Mouse (Mus musculus) liver, adult 2 months (tissue): Measurements from ENCODE around the gene Stk24. TPM values are rescaled to one million over a fixed set of nuclear protein-coding genes. Genes with fewer than 3 reads are reported as not detected.

Experiments used
- DNase-seq: peaks from one replicate; pipeline ENCODE4 v3.0.0-alpha.2; 2011; ENCODE audit warnings: low read depth, low spot score; ENCODE audit errors: extremely low read depth
- H3K27ac ChIP-seq: fragments of 200-500 bp; replicated peaks from 2 replicates; pipeline ENCODE4 v1.5.1; 2012; ENCODE audit warnings: low read depth, mild to moderate bottlenecking, control low read depth, inconsistent platforms, low read length; ENCODE audit not compliant: insufficient read depth
- H3K27me3 ChIP-seq: fragments of 200-500 bp; 2 replicates; pipeline ENCODE4 v1.6.1; 2012; ENCODE audit warnings: mild to moderate bottlenecking, moderate library complexity, low read length, inconsistent platforms; ENCODE audit not compliant: control insufficient read depth, insufficient read depth
- H3K36me3 ChIP-seq: fragments of 200-500 bp; 2 replicates; pipeline ENCODE4 v1.6.1; 2012; ENCODE audit warnings: low read length, inconsistent platforms; ENCODE audit not compliant: control insufficient read depth, insufficient read depth
- H3K4me1 ChIP-seq: fragments of 200-500 bp; 2 replicates; pipeline ENCODE4 v1.6.1; 2011; ENCODE audit warnings: low read length; ENCODE audit not compliant: control insufficient read depth, insufficient read depth
- H3K4me3 ChIP-seq: fragments of 200-500 bp; 2 replicates; pipeline ENCODE4 v1.5.1; 2011; ENCODE audit warnings: low read depth, mild to moderate bottlenecking, control low read depth, low read length, moderate library complexity; ENCODE audit not compliant: insufficient read depth
- H3K79me2 ChIP-seq: fragments of 200-500 bp; 2 replicates; pipeline ENCODE4 v1.6.1; 2012; ENCODE audit warnings: inconsistent platforms, mild to moderate bottlenecking, low read length, moderate library complexity; ENCODE audit not compliant: control insufficient read depth, insufficient read depth
- H3K9ac ChIP-seq: fragments of 200-500 bp; 2 replicates; pipeline ENCODE4 v1.6.1; 2012; ENCODE audit warnings: low read depth, mild to moderate bottlenecking, control low read depth, inconsistent platforms, low read length
- CTCF ChIP-seq: fragments of 200-500 bp; IDR thresholded peaks from 2 replicates; pipeline ENCODE4 v1.5.1; 2011; ENCODE audit warnings: low read depth, low read length, control low read depth
- POLR2A ChIP-seq: fragments of 200-500 bp; IDR thresholded peaks from 2 replicates; pipeline ENCODE4 v1.6.1; 2011; ENCODE audit warnings: low read length, control low read depth; ENCODE audit not compliant: insufficient read depth; ENCODE audit errors: extremely low read depth
- WGBS: fragments of 180-500 bp; shearing (Covaris S2); methylation state at CpG from one replicate; pipeline ENCODE4 v1.1.7; 2018; 5-methylcytosine and 5-hydroxymethylcytosine counted together
- polyA plus RNA-seq: library from polyadenylated mRNA; depleted of rRNA; stranded (reverse); fragments of >200 nt; gene quantifications from 2 replicates; pipeline ENCODE4 v1.2.3, GENCODE M21; 2012
- total RNA-seq: library from RNA; depleted of rRNA; stranded (reverse); fragments of >200 nt; gene quantifications from 2 replicates; pipeline ENCODE4 v1.2.3, GENCODE M21; 2014

The Stk24 gene
- total and polyA plus RNA-seq, 2 experiments = 9.3 to 10.1 TPM

GRCm38 (mm10) chr14:121324521-121325330, 55.1 kb downstream of the Stk24 start:
- TF ChIP-seq CTCF = no peak
- no peak overlapping the region for H3K4me3 ChIP-seq
- no peak overlapping the region for H3K27ac ChIP-seq
- no peaks in the 10 kb centered on the region for H3K27me3 ChIP-seq
- H3K79me2 ChIP-seq = peaks cover 79% of the 10 kb centered on the region
- no peaks in the 10 kb centered on the region for H3K36me3 ChIP-seq
- peaks cover 8% of the 10 kb centered on the region for H3K4me1 ChIP-seq
- WGBS = 91% methylated on average over 17 of the region's 17 CpGs
- DNase-seq = no peak
- no peak overlapping the region for H3K9ac ChIP-seq

DNA sequence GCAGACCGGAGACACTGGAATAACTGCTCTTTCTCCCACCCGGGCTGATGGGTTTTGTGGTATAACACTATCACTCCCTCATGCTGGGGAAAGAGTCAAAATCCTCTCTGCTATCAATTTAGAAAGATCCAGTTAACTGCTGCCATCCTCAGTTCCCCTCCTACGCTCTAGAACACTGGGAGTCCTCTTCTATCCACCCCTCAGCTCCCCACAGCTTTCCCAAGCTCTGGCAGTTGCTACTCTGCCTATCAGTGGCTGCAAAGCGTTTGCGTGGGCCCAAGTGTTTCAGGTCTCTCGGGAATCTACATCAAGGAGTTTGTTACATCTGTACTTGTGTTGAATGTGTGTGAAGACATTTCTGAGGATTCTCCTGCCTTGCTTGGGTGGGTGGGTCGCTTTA, 57.2 kb downstream of the Stk24 start:
- TF ChIP-seq CTCF (no peak), POLR2A (no peak)
- no peaks in the 10 kb centered on the region for H3K27me3 ChIP-seq
- peaks cover 8% of the 10 kb centered on the region for H3K4me1 ChIP-seq
- H3K9ac ChIP-seq = no peak overlapping the region
- no peak overlapping the region for H3K4me3 ChIP-seq
- H3K79me2 ChIP-seq = peaks cover 68% of the 10 kb centered on the region
- no peak for DNase-seq
- H3K36me3 ChIP-seq = no peaks in the 10 kb centered on the region
- WGBS = 87% methylated on average over 7 of the region's 7 CpGs
- H3K27ac ChIP-seq = no peak overlapping the region

- 97% methylated on average over 5 of the region's 5 CpGs for WGBS
- H3K9ac ChIP-seq = no peak overlapping the region
- no peak overlapping the region for H3K27ac ChIP-seq
- TF ChIP-seq CTCF (no peak), POLR2A (no peak)
- no peak overlapping the region for H3K4me3 ChIP-seq
- peaks cover 8% of the 10 kb centered on the region for H3K4me1 ChIP-seq
- no peaks in the 10 kb centered on the region for H3K27me3 ChIP-seq
- H3K79me2 ChIP-seq = peaks cover 66% of the 10 kb centered on the region
- H3K36me3 ChIP-seq = no peaks in the 10 kb centered on the region
- DNase-seq = no peak
Observed at GRCm38 (mm10) chr14:121322150-121322549, 57.7 kb downstream of the Stk24 start.

GRCm38 (mm10) chr14:121318382-121318781, 61.4 kb downstream of the Stk24 start:
- 77% methylated on average over 5 of the region's 5 CpGs for WGBS
- no peaks in the 10 kb centered on the region; the same call in 1 of the 2 replicates for H3K4me1 ChIP-seq

DNA sequence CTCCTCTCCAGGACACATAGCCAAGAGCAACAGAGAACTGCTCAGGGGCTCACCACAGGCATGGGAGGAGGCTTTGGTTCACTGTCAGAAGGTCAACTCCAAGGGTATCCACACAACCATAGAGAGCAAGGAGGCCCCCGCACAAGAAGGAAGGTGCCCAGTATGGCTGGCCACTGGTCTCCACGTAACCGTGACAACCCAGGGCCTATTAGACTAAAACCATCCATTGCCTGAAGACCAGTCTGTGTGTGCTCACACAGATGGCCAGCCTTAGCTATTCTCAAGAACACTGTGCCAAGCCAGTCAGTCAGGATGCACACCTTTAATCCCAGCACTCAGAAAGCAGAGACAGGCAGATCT, 62.5 kb downstream of the Stk24 start:
- 95% methylated on average over 3 of the region's 3 CpGs for WGBS
- Histone ChIP-seq H3K27me3 (no peaks in the 10 kb centered on the region), H3K4me3 (no peak overlapping the region), H3K9ac (no peak overlapping the region), H3K4me1 (no peaks in the 10 kb centered on the region; the same call in none of the 2 replicates), H3K36me3 (no peaks in the 10 kb centered on the region), H3K79me2 (peaks cover 63% of the 10 kb centered on the region), H3K27ac (no peak overlapping the region)
- no peak for TF ChIP-seq POLR2A
- no peak for TF ChIP-seq CTCF
- DNase-seq = no peak

More at GRCm38 (mm10) chr14:121318382-121318781, 61.4 kb downstream of the Stk24 start:
- no peak overlapping the region for H3K27ac ChIP-seq
- H3K4me3 ChIP-seq = no peak overlapping the region
- no peak for TF ChIP-seq POLR2A
- no peak for TF ChIP-seq CTCF
- no peak overlapping the region for H3K9ac ChIP-seq
- peaks cover 64% of the 10 kb centered on the region for H3K79me2 ChIP-seq
- H3K27me3 ChIP-seq = no peaks in the 10 kb centered on the region
- DNase-seq = no peak
- no peaks in the 10 kb centered on the region for H3K36me3 ChIP-seq

GRCm38 (mm10) chr14:121316631-121317311, 63.0 kb downstream of the Stk24 start:
- H3K9ac ChIP-seq = no peak overlapping the region
- no peaks in the 10 kb centered on the region for H3K36me3 ChIP-seq
- WGBS = 81% methylated on average over 13 of the region's 13 CpGs
- H3K27ac ChIP-seq = no peak overlapping the region
- peaks cover 62% of the 10 kb centered on the region for H3K79me2 ChIP-seq
- H3K27me3 ChIP-seq = no peaks in the 10 kb centered on the region
- DNase-seq = no peak
- TF ChIP-seq POLR2A (no peak), CTCF (no peak)
- H3K4me1 ChIP-seq = no peaks in the 10 kb centered on the region; the same call in none of the 2 replicates
- H3K4me3 ChIP-seq = no peak overlapping the region
